Mouse (Mus musculus) cerebellum, adult 2 months (tissue): ENCODE measurements around the gene St6galnac5. TPM values are rescaled to one million over a fixed set of nuclear protein-coding genes. Genes with fewer than 3 reads are reported as not detected.

Experiments
- DNase-seq, 2 experiments: peaks; one replicate each; pipeline ENCODE4 v3.0.0; 2021
- H3K27ac ChIP-seq: fragments of 200-500 bp; 2 replicates; pipeline ENCODE4 v1.5.1; 2012; ENCODE audit warnings: low read length, control low read depth, inconsistent platforms; ENCODE audit not compliant: insufficient read depth
- H3K27me3 ChIP-seq: fragments of 200-500 bp; 2 replicates; pipeline ENCODE4 v1.6.1; 2012; ENCODE audit warnings: inconsistent platforms, mild to moderate bottlenecking, low read length, moderate library complexity; ENCODE audit not compliant: control insufficient read depth, insufficient read depth
- H3K4me1 ChIP-seq: fragments of 200-500 bp; 2 replicates; pipeline ENCODE4 v1.6.1; 2011; ENCODE audit warnings: low read length; ENCODE audit not compliant: control insufficient read depth, insufficient read depth
- H3K4me3 ChIP-seq: fragments of 200-500 bp; replicated peaks from 2 replicates; pipeline ENCODE3; 2011; ENCODE audit warnings: mild to moderate bottlenecking, low read depth, low read length, control low read depth; ENCODE audit not compliant: insufficient read depth
- CTCF ChIP-seq: fragments of 200-500 bp; IDR thresholded peaks from 2 replicates; pipeline ENCODE4 v1.5.1; 2011; ENCODE audit warnings: low read depth, mild to moderate bottlenecking, control low read depth, low read length, moderate library complexity, borderline replicate concordance; ENCODE audit not compliant: insufficient read depth
- POLR2A ChIP-seq: fragments of 200-500 bp; IDR thresholded peaks from 2 replicates; pipeline ENCODE4 v1.6.1; 2011; ENCODE audit warnings: low read length, control low read depth, borderline replicate concordance; ENCODE audit not compliant: insufficient read depth
- WGBS: fragments of 180-500 bp; shearing (Covaris S2); methylation state at CpG from one replicate; pipeline ENCODE4 v1.1.7; 2018; 5-methylcytosine and 5-hydroxymethylcytosine counted together
- polyA plus RNA-seq: library from polyadenylated mRNA; depleted of rRNA; stranded (reverse); fragments of >200 nt; gene quantifications from 2 replicates; pipeline ENCODE4 v1.2.3, GENCODE M21; 2012

St6galnac5 gene
- polyA plus RNA-seq, 1 experiment = 4.5 TPM

DNA sequence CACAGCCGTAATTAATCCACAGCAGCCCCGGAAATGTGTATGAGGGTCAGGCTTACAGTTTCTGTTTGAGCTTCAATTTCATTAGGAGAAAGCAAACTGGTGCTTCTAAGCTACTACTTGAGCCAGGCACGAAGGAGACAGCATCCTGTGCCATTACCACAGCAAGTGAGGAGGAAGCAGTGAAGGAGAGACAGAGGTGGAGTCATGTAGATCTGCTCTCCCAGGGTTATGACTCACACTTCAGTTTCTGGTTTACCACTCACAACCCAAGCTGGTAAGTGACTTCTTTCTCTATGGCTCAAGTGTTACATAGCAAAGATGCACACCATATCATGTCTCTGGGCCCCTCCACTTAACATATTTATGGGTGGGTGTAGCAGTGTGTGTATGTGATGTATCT is 61.7 kb downstream of the St6galnac5 start:
- 40% methylated on average over 3 of the region's 3 CpGs for WGBS
- Histone ChIP-seq H3K27me3 (no peaks in the 10 kb centered on the region), H3K4me3 (no peak overlapping the region), H3K4me1 (no peaks in the 10 kb centered on the region), H3K27ac (no peak overlapping the region)
- TF ChIP-seq CTCF = no peak
- no peak for TF ChIP-seq POLR2A
- DNase-seq = no peak

DNA sequence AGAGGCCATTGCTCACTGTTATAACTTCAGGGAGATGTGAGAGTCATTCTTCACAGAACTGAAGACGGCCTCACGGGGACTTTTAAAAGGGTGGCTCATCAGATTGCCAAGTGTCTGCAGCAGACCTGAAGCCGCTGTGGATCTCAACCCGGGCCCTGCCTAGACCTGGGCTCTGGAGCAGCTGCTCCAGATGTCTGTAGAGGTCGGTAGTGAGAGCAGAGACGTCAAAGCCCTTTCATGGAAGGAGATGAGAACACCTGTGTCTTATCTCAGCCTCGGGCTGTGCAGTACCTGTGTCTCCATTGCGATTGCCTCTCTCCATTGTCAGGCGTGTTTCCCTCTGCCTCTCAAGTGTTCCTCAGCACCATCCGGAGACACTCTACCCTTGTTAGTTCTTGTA is 62.9 kb downstream of the St6galnac5 start:
- H3K27ac ChIP-seq = no peak overlapping the region
- no peaks in the 10 kb centered on the region for H3K4me1 ChIP-seq
- no peak for DNase-seq
- H3K27me3 ChIP-seq = no peaks in the 10 kb centered on the region
- WGBS = 83% methylated on average over 10 of the region's 10 CpGs
- no peak for TF ChIP-seq POLR2A
- no peak for TF ChIP-seq CTCF
- no peak overlapping the region for H3K4me3 ChIP-seq

DNA sequence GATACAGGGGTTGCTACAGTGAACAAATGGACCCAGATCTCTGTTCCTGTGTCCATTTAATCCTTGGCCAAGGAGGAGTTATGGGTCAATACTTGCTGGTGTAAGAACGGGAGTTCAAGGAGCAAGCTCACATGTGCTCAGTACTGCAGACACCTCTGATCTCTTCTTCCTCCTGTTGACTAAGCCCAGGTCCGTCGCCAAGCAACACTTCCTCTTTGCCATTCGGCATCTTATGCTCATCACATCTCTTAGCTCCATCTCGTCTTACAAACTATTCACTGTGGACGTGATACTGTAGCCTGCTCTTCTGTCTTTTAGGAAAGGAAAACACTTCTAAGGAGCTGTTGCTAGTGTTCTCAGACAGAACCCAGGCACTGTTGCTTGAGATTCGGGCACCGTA is 64.5 kb downstream of the St6galnac5 start:
- no peaks in the 10 kb centered on the region for H3K4me1 ChIP-seq
- 85% methylated on average over 8 of the region's 8 CpGs for WGBS
- TF ChIP-seq POLR2A (no peak), CTCF (no peak)
- no peak for DNase-seq
- no peaks in the 10 kb centered on the region for H3K27me3 ChIP-seq
- H3K27ac ChIP-seq = no peak overlapping the region
- no peak overlapping the region for H3K4me3 ChIP-seq

- no peak overlapping the region for H3K4me3 ChIP-seq
- 91% methylated on average over 6 of the region's 6 CpGs for WGBS
- TF ChIP-seq CTCF = no peak
- TF ChIP-seq POLR2A = no peak
- no peak overlapping the region for H3K27ac ChIP-seq
- no peak for DNase-seq
- H3K27me3 ChIP-seq = no peaks in the 10 kb centered on the region
- H3K4me1 ChIP-seq = no peaks in the 10 kb centered on the region
Observed at GRCm38 (mm10) chr3:152914376-152914775, 67.7 kb downstream of the St6galnac5 start.

- DNase-seq = no peak
- no peak overlapping the region for H3K4me3 ChIP-seq
- WGBS = 93% methylated on average over 3 of the region's 3 CpGs
- TF ChIP-seq POLR2A (no peak), CTCF (no peak)
- no peak overlapping the region for H3K27ac ChIP-seq
- H3K27me3 ChIP-seq = no peaks in the 10 kb centered on the region
- H3K4me1 ChIP-seq = no peaks in the 10 kb centered on the region
Observed at GRCm38 (mm10) chr3:152913625-152914024, 68.4 kb downstream of the St6galnac5 start.

- no peak for DNase-seq
- whole genome bisulfite sequencing = 90% methylated on average over 10 of the region's 10 CpGs
- no peak overlapping the region for H3K4me3 ChIP-seq
- H3K4me1 ChIP-seq = no peaks in the 10 kb centered on the region
- TF ChIP-seq CTCF (no peak), POLR2A (no peak)
- no peaks in the 10 kb centered on the region for H3K27me3 ChIP-seq
- H3K27ac ChIP-seq = no peak overlapping the region
Observed at GRCm38 (mm10) chr3:152913150-152913549, 68.9 kb downstream of the St6galnac5 start.

DNA sequence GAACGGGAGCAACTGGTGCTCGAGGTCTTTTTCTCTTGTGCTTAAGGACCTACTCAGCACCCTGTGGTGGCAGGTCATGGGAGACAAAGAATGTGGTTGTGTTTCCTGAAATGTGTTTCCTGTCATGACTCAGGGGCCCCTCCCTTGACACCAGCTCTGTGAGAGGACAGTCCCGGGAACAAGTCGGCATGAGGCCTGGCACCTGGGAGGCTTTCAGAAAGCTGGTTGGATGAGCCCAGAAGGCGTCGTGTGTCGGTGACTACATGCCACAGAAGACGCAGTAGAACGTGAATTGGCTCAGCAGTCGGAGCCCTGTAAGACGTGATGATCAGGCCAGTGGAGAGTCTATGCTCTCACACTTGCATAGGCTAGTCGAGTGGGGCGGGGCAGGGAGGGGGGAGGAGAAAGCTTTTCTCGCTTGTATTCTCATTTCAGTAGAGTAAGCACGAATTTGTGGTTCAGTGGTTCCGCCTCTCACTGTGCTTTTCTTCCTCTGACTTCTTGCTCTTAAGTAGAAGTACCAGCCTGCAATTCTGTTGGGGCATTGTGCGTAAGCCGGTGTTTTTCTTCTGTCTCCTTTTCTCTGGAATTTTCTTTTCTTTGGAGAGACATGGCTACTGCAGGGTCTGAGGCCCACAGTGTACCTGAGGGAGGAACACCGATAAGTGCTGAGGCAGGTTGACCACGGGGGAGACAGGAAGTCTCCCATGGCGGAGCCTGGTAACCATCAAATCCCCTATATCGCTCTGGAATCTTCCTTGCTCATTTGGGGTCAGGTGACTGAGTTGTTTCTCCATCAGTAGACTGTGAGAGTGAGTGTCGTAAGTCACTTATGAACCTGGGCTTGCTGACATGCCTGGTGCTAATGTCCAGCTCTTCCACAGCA is 69.6 kb downstream of the St6galnac5 start:
- Histone ChIP-seq H3K27ac (no peak overlapping the region), H3K4me3 (no peak overlapping the region), H3K27me3 (no peaks in the 10 kb centered on the region), H3K4me1 (no peaks in the 10 kb centered on the region)
- WGBS = 73% methylated on average over 23 of the region's 23 CpGs
- TF ChIP-seq CTCF = no peak
- TF ChIP-seq POLR2A = no peak
- no peak for DNase-seq

DNA sequence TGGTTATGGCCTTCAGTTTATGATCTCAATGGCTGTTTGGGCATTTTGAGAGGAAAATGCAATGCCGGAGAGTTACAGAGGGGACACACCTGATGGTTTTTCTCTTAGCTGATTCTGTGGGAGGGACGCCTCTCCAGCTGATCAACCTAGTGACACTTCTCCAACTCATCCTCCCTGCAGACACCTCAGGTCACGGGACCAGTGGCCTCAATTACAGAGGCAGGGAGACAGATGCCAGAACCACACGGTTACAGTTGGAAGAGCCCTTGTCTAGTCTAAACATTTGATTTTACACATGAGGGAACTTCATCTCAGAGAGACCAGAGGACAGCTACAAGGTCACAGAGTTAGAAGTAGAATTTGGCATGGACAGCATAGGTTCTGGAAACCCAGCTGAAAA is 70.5 kb downstream of the St6galnac5 start:
- Histone ChIP-seq H3K27ac (no peak overlapping the region), H3K4me3 (no peak overlapping the region), H3K27me3 (no peaks in the 10 kb centered on the region), H3K4me1 (no peaks in the 10 kb centered on the region)
- TF ChIP-seq POLR2A = no peak
- TF ChIP-seq CTCF = no peak
- 70% methylated on average over 4 of the region's 4 CpGs for WGBS
- DNase-seq = no peak
